Mouse (Mus musculus) erythroblast, adult 5-6 weeks (primary cell): ENCODE results near the gene Mlxipl. TPM values are rescaled to one million over a fixed set of nuclear protein-coding genes. Genes with fewer than 3 reads are reported as not detected.

Experiments
- ATAC-seq: replicated peaks from 2 replicates; pipeline ENCODE4 v1.8.0; 2016; ENCODE audit warnings: moderate number of reproducible peaks, mild to moderate bottlenecking, moderate TSS enrichment, inconsistent platforms; ENCODE audit not compliant: poor library complexity, low FRiP score, severe bottlenecking
- total RNA-seq, 2 experiments: library from RNA; stranded (forward) in 1 of 2; stranded (reverse) in 1 of 2; fragments of 150-400 nt in 1 of 2; fragments of 200-764, 138-1000 nt in 1 of 2; gene quantifications; 2 replicates each; pipeline versions ENCODE4 v1.2.3 to v1.2.4; 2015 to 2017; ENCODE audit warnings: low replicate concordance in 2 of 2

The Mlxipl gene
- total RNA-seq, 2 experiments from 2014 or later = 0.51 TPM; not detected in 1

- ATAC-seq = no peak
These were observed 85.4 kb downstream of the Mlxipl start for GRCm38 (mm10) chr5:135175086-135175485.

GRCm38 (mm10) chr5:135178523-135178922, 88.8 kb downstream of the Mlxipl start:
- ATAC-seq = no peak

GRCm38 (mm10) chr5:135178996-135179395, 89.3 kb downstream of the Mlxipl start:
- ATAC-seq = no peak

GRCm38 (mm10) chr5:135179616-135180015, 89.9 kb downstream of the Mlxipl start:
- ATAC-seq = no peak

GRCm38 (mm10) chr5:135180796-135181195, 91.1 kb downstream of the Mlxipl start:
- ATAC-seq = no peak

- no peak for ATAC-seq
These were observed 92.1 kb downstream of the Mlxipl start for GRCm38 (mm10) chr5:135181776-135182175.

GRCm38 (mm10) chr5:135183131-135183861, 93.6 kb downstream of the Mlxipl start:
- no peak for ATAC-seq

GRCm38 (mm10) chr5:135185016-135185415, 95.3 kb downstream of the Mlxipl start:
- ATAC-seq = no peak

GRCm38 (mm10) chr5:135185596-135185995, 95.9 kb downstream of the Mlxipl start:
- ATAC-seq = no peak

GRCm38 (mm10) chr5:135186231-135186620, 96.5 kb downstream of the Mlxipl start:
- no peak for ATAC-seq

- peak; percentile 95 for ATAC-seq
These were observed 97.1 kb downstream of the Mlxipl start, which contains the start of gene Baz1b for GRCm38 (mm10) chr5:135186621-135187348. Gene Baz1b, plus strand, starts transcription at chr5:135187264.

GRCm38 (mm10) chr5:135187349-135188213, 97.9 kb downstream of the Mlxipl start:
- peak; percentile 41 for ATAC-seq

Other genes starting within 250 kb of the Mlxipl start
- gene Tmem270, start 183.2 kb upstream of the Mlxipl start, total RNA-seq (2015; ENCODE audit: low replicate concordance) = 0.96 TPM in 1 of 2 replicates, not detected in the other
- not detected in 2 replicates for gene Tmem270, start 183.2 kb upstream of the Mlxipl start, total RNA-seq (2017; ENCODE audit: low replicate concordance)
- 411 and 506 TPM in 2 replicates for gene Cldn13, start 174.4 kb upstream of the Mlxipl start, total RNA-seq (2015; ENCODE audit: low replicate concordance)
- gene Cldn13, start 174.4 kb upstream of the Mlxipl start, total RNA-seq (2017; ENCODE audit: low replicate concordance) = 369 and 379 TPM in 2 replicates
- gene Mettl27, start 157.5 kb upstream of the Mlxipl start, total RNA-seq (2015; ENCODE audit: low replicate concordance) = 70.4 and 120 TPM in 2 replicates
- gene Mettl27, start 157.5 kb upstream of the Mlxipl start, total RNA-seq (2017; ENCODE audit: low replicate concordance) = 62.4 and 85.2 TPM in 2 replicates
- not detected in 2 replicates for gene Cldn4, start 143.0 kb upstream of the Mlxipl start, total RNA-seq (2015; ENCODE audit: low replicate concordance)
- gene Cldn4, start 143.0 kb upstream of the Mlxipl start, total RNA-seq (2017; ENCODE audit: low replicate concordance) = not detected in 2 replicates
- gene Cldn3, start 103.7 kb upstream of the Mlxipl start, total RNA-seq (2015; ENCODE audit: low replicate concordance) = not detected in 2 replicates
- not detected in 2 replicates for gene Cldn3, start 103.7 kb upstream of the Mlxipl start, total RNA-seq (2017; ENCODE audit: low replicate concordance)
- gene Abhd11, start 80.7 kb upstream of the Mlxipl start, total RNA-seq (2015; ENCODE audit: low replicate concordance) = 4.6 and 19.0 TPM in 2 replicates
- gene Abhd11, start 80.7 kb upstream of the Mlxipl start, total RNA-seq (2017; ENCODE audit: low replicate concordance) = 11.6 and 17.5 TPM in 2 replicates
- gene Stx1a, start 66.4 kb upstream of the Mlxipl start, total RNA-seq (2015; ENCODE audit: low replicate concordance) = not detected in 2 replicates
- gene Stx1a, start 66.4 kb upstream of the Mlxipl start, total RNA-seq (2017; ENCODE audit: low replicate concordance) = not detected in 2 replicates
- gene Dnajc30, start 25.7 kb upstream of the Mlxipl start, total RNA-seq (2015; ENCODE audit: low replicate concordance) = 1.5 and 7.9 TPM in 2 replicates
- 2.2 and 4.6 TPM in 2 replicates for gene Dnajc30, start 25.7 kb upstream of the Mlxipl start, total RNA-seq (2017; ENCODE audit: low replicate concordance)
- 23.4 and 30.9 TPM in 2 replicates for gene Bud23, start 24.9 kb upstream of the Mlxipl start, total RNA-seq (2015; ENCODE audit: low replicate concordance)
- gene Bud23, start 24.9 kb upstream of the Mlxipl start, total RNA-seq (2017; ENCODE audit: low replicate concordance) = 12.0 and 17.3 TPM in 2 replicates
- gene Vps37d, start 11.6 kb upstream of the Mlxipl start, total RNA-seq (2015; ENCODE audit: low replicate concordance) = not detected in 2 replicates
- not detected in 2 replicates for gene Vps37d, start 11.6 kb upstream of the Mlxipl start, total RNA-seq (2017; ENCODE audit: low replicate concordance)
- gene Tbl2, start 59.8 kb downstream of the Mlxipl start, total RNA-seq (2015; ENCODE audit: low replicate concordance) = 1.5 and 3.6 TPM in 2 replicates
- gene Tbl2, start 59.8 kb downstream of the Mlxipl start, total RNA-seq (2017; ENCODE audit: low replicate concordance) = 2.8 and 3.7 TPM in 2 replicates
- gene Bcl7b, start 78.4 kb downstream of the Mlxipl start, total RNA-seq (2015; ENCODE audit: low replicate concordance) = 6.0 and 10.0 TPM in 2 replicates
- 12.9 and 19.2 TPM in 2 replicates for gene Bcl7b, start 78.4 kb downstream of the Mlxipl start, total RNA-seq (2017; ENCODE audit: low replicate concordance)
- 33.4 and 39.8 TPM in 2 replicates for gene Baz1b, start 97.4 kb downstream of the Mlxipl start, total RNA-seq (2015; ENCODE audit: low replicate concordance)
- gene Baz1b, start 97.4 kb downstream of the Mlxipl start, total RNA-seq (2017; ENCODE audit: low replicate concordance) = 91.2 and 108 TPM in 2 replicates
- not detected in 2 replicates for gene Fzd9, start 161.3 kb downstream of the Mlxipl start, total RNA-seq (2015; ENCODE audit: low replicate concordance)
- gene Fzd9, start 161.3 kb downstream of the Mlxipl start, total RNA-seq (2017; ENCODE audit: low replicate concordance) = not detected in 2 replicates